Mouse (Mus musculus) stomach, embryonic 15.5 days (tissue): ENCODE measurements around the gene Tbc1d25. TPM values are rescaled to one million over a fixed set of nuclear protein-coding genes. Genes with fewer than 3 reads are reported as not detected.

ENCODE experiments used
- ATAC-seq: fragments of 200-750 bp; cut with Nextera tagmentation; 2 replicates; pipeline ENCODE4 v1.8.0; 2017; ENCODE audit warnings: low read depth, moderate number of reproducible peaks, moderate TSS enrichment; ENCODE audit not compliant: insufficient read depth, low FRiP score
- H3K27ac ChIP-seq: fragments of 300-500 bp; sonication (generic); 2 replicates; pipeline ENCODE4 v1.5.1; 2015; ENCODE audit warnings: mild to moderate bottlenecking, inconsistent platforms
- H3K27me3 ChIP-seq: fragments of 300-500 bp; sonication (generic); replicated peaks from 2 replicates; pipeline ENCODE4 v1.6.1; 2015; ENCODE audit warnings: inconsistent platforms
- H3K36me3 ChIP-seq: fragments of 300-500 bp; sonication (generic); 2 replicates; pipeline ENCODE4 v1.6.1; 2015; ENCODE audit warnings: inconsistent platforms
- H3K4me1 ChIP-seq: fragments of 300-500 bp; sonication (generic); 2 replicates; pipeline ENCODE4 v1.6.1; 2015; ENCODE audit warnings: inconsistent platforms
- H3K4me2 ChIP-seq: fragments of 300-500 bp; sonication (generic); 2 replicates; pipeline ENCODE4 v1.6.1; 2015; ENCODE audit warnings: mild to moderate bottlenecking, inconsistent platforms
- H3K4me3 ChIP-seq: fragments of 300-500 bp; sonication (generic); replicated peaks from 2 replicates; pipeline ENCODE4 v1.5.1; 2015; ENCODE audit warnings: inconsistent platforms
- H3K9ac ChIP-seq: fragments of 300-500 bp; sonication (generic); 2 replicates; pipeline ENCODE4 v1.6.1; 2015; ENCODE audit warnings: inconsistent platforms
- H3K9me3 ChIP-seq: fragments of 300-500 bp; sonication (generic); 2 replicates; pipeline ENCODE4 v1.6.1; 2016; ENCODE audit warnings: inconsistent platforms
- WGBS: fragments of 180-500 bp; shearing (Covaris S2); methylation state at CpG from one replicate; pipeline ENCODE4 v1.1.7; 2015; 5-methylcytosine and 5-hydroxymethylcytosine counted together
- polyA plus RNA-seq: library from polyadenylated mRNA; unstranded; fragments of >200 nt; fragmentation: Nextera tagmentation; extraction: Ambion mirVana; gene quantifications from 2 replicates; pipeline ENCODE4 v1.2.1, GENCODE M21; 2015

Gene Tbc1d25
- polyA plus RNA-seq, 1 experiment from 2014 or later, result 11.9 TPM

DNA sequence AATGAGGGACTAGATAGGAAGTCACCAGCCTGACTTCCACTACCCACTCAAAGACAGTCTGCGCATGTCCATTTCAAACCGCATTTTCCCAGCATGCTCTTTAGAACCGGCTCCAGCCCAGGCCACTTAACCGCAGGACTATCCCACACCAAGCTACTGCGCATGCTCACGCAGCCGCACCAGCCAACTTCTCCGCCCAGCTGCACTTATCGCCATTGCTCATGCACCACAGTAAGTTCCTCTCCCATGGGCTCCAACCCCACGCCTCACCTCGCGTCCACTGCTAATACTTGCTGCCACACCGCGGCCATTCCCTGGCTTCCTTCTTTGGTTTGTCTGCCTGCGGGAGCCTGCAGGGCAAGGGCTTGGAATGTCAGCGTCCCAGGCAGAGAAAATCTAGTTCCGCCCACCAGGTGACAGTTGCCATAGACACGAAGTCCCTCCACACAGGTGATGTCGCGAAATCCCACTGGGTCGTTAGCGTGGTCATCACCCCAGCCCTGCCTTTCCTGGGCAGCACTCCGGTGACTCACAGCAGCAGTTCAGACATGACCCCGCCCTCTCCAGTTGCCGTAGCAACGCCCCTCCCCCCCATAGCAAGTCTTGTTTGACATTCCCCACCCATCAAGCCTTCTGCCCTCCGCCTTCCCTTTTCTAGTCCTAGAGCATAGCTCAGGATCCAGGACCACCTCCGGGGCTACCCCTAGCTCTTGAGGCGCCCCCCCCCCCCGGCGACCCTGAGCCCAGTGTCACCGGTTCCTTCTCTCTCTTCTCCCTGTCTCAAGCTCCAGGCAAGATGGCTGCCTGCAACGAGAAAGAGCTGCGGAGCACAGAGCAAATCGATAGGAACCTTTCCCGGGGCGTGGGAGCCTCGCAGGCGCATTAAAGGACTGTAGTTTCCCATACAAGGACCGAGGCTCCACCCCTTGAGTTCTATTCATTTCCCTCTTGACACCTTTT, 43.7 kb downstream of the Tbc1d25 start, which contains the start of gene Wdr13:
TSS of gene Wdr13 (minus strand) at position 876 of the 960 bp plus-strand sequence.
- H3K4me1 ChIP-seq, result no peaks in the 10 kb centered on the region
- peak within 1 kb of the TSS; percentile 96 for H3K27ac ChIP-seq
- H3K4me2 ChIP-seq, result peak within 1 kb of the TSS; percentile 52
- H3K4me3 ChIP-seq, result peak within 1 kb of the TSS; percentile 52
- no peaks in the 10 kb centered on the region for H3K27me3 ChIP-seq
- peaks cover 3% of the 10 kb centered on the region; the same call in 1 of the 2 replicates for H3K36me3 ChIP-seq
- no peak within 1 kb of the TSS; the same call in 1 of the 2 replicates for H3K9ac ChIP-seq
- peak; percentile 88 for ATAC-seq
- WGBS, result 20% methylated on average over 39 of the region's 40 CpGs
- H3K9me3 ChIP-seq, result no peaks in the 10 kb centered on the region

DNA sequence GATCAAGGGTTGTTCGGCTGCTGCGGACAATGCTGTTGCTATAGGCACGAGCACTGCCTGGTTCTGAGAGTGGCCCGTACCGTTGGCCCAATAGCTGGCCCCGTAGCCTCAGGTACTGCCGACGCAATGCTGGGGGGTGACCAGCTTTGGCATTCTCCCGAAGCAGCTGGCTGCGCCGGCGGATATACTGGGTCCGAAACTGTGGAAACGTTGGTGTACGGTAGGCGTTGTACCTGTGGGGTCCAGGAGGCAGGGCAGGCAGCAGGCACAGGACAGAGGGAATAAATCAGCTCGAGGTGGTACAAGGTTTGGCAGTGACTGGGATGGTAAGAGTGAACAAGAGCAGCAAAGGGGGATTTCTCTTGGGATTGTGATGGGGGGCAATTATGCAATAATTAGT, 44.6 kb downstream of the Tbc1d25 start:
- no peak overlapping the region for H3K27ac ChIP-seq
- no peak overlapping the region for H3K9ac ChIP-seq
- 90% methylated on average over 17 of the region's 17 CpGs for WGBS

DNA sequence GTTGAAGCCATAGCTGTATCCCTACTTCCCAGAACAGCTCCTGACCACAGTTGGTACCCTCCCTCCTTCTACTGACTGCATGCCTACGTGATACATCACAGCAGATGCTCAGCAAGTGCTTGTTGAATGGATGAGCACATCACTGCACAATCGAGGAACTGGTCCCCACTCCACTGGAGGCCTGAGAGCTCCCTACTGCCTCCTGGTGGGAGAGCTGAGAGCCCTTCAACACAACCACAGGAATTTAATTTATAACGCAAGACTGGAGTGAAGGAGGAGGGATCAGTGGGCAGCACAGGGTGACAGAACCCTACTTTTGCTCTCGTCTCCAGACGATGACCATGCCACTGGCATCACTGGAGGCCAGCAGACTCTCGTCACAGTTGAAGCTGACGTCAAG, 50.7 kb downstream of the Tbc1d25 start:
- Histone ChIP-seq H3K4me2 (no peak overlapping the region), H3K27ac (no peak overlapping the region), H3K4me1 (no peaks in the 10 kb centered on the region), H3K9me3 (no peaks in the 10 kb centered on the region), H3K9ac (no peak overlapping the region), H3K36me3 (peaks cover 8% of the 10 kb centered on the region; the same call in 1 of the 2 replicates), H3K27me3 (no peaks in the 10 kb centered on the region), H3K4me3 (no peak overlapping the region)
- 75% methylated on average over 7 of the region's 7 CpGs for WGBS
- ATAC-seq, result no peak

More for the DNA sequence above, 44.6 kb downstream of the Tbc1d25 start:
- peak overlapping the region; percentile 52 for H3K4me2 ChIP-seq
- ATAC-seq, result no peak
- H3K36me3 ChIP-seq, result peaks cover 3% of the 10 kb centered on the region; the same call in 1 of the 2 replicates
- no peaks in the 10 kb centered on the region for H3K4me1 ChIP-seq
- no peaks in the 10 kb centered on the region for H3K27me3 ChIP-seq
- H3K9me3 ChIP-seq, result no peaks in the 10 kb centered on the region
- H3K4me3 ChIP-seq, result peak overlapping the region; percentile 52

DNA sequence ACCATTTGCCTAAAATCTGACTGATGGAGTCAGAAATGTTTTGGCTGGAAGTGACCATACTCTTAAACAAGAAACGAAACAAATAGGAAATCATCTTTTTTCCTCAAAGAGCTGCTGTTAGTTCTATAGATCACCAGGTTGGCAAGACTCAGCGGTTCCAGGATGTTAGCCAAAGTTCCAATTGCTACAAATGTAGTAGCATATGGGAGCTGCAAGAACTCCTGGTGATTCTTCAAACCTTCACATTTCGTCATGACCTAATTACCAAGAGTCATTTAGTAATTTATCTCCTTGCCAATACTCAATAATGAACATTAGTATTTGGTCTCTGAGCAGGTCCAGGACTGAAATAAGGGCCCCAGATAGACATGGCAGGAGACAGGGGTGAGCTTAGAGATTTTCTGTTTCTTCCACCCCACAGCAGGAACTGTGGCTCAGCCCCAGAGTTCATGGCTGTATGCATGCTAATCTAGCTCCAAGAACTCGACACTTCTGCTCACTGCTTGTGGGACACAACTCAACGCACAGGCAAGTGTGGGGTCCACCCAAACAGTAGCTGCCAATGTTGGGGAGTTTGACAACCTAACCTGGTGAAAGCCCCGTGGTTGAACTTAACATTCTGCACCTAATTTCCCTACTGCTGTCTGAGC, 52.0 kb downstream of the Tbc1d25 start:
- H3K4me2 ChIP-seq, result no peak overlapping the region
- H3K4me1 ChIP-seq, result no peaks in the 10 kb centered on the region
- H3K36me3 ChIP-seq, result peaks cover 5% of the 10 kb centered on the region; the same call in 1 of the 2 replicates
- 81% methylated on average over 6 of the region's 6 CpGs for WGBS
- no peak for ATAC-seq
- H3K9me3 ChIP-seq, result no peaks in the 10 kb centered on the region
- H3K27me3 ChIP-seq, result no peaks in the 10 kb centered on the region
- no peak overlapping the region for H3K4me3 ChIP-seq
- no peak overlapping the region for H3K9ac ChIP-seq
- H3K27ac ChIP-seq, result no peak overlapping the region

DNA sequence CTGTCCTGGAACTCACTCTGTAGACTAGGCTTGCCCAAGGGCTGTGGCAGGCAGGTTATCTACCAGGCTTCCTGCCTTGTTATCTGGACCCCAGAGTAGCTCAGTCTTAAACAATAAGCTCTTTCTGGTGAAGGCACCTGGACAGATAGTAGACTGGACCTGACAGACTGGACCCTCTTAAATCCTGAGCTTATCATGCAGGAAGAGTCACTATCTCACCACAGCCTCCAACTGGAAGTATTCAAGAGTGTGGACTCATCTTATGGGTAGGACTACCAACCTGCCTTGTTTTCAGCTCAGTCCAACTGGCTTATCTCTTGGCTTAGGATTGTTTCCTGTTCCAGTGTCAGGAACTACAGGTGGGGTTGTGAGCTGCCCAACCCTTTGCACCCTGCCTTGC, 58.7 kb downstream of the Tbc1d25 start:
- no peak for ATAC-seq

DNA sequence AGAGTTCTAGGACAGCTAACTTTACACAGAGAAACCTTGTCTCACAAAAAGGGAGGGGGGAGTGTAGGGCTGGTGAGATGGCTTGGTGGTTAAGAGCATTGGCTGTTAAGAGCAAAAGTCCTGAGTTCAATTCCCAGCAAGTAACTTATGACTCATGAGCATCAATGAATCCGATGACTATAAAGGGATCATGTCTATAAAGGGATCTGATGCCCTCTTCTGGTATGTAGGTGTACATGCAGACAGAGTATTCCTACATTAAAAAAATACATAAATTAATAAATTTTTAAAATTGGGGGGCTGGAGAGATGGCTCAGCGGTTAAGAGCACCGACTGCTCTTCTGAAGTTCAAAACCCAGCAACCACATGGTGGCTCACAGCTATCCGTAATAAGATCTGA, 60.7 kb downstream of the Tbc1d25 start:
- Histone ChIP-seq H3K4me3 (no peak overlapping the region), H3K9ac (no peak overlapping the region), H3K36me3 (no peaks in the 10 kb centered on the region), H3K4me2 (no peak overlapping the region), H3K27ac (no peak overlapping the region), H3K27me3 (no peaks in the 10 kb centered on the region), H3K4me1 (no peaks in the 10 kb centered on the region), H3K9me3 (no peaks in the 10 kb centered on the region)
- 77% methylated on average over 4 of the region's 4 CpGs for WGBS
- no peak for ATAC-seq

More for the DNA sequence above, 58.7 kb downstream of the Tbc1d25 start:
- Histone ChIP-seq H3K4me3 (no peak overlapping the region), H3K9me3 (no peaks in the 10 kb centered on the region), H3K4me2 (no peak overlapping the region), H3K9ac (no peak overlapping the region), H3K4me1 (no peaks in the 10 kb centered on the region), H3K27me3 (no peaks in the 10 kb centered on the region), H3K27ac (no peak overlapping the region), H3K36me3 (no peaks in the 10 kb centered on the region)

DNA sequence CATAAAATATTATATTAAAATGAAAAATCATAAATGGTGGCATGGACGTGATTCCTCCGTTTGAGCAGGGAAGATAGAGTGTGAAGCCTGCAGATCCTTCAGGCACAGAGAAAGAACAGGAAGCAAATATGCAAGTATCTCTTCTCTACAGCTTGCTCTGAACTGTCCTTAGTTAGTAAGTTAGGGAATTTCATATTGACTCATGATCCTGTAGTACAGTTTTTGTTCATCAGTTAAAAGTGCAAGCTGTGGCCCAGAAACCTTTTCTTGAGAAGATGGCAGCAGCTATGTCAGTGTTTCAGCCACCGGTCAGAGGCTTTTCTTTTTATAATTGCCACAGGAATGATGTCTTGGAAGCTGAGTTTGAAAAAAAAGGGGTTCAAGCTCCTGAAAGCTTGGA, 71.0 kb downstream of the Tbc1d25 start:
- no peak for ATAC-seq
- 89% methylated on average over 3 of the region's 3 CpGs for WGBS
- no peak overlapping the region for H3K27ac ChIP-seq

More for the DNA sequence above, 71.0 kb downstream of the Tbc1d25 start:
- Histone ChIP-seq H3K36me3 (no peaks in the 10 kb centered on the region), H3K4me1 (no peaks in the 10 kb centered on the region), H3K9me3 (no peaks in the 10 kb centered on the region), H3K4me2 (no peak overlapping the region), H3K9ac (no peak overlapping the region), H3K27me3 (no peaks in the 10 kb centered on the region), H3K4me3 (no peak overlapping the region)

Other genes starting within 250 kb of the Tbc1d25 start
- gene Eras, start 247.6 kb downstream of the Tbc1d25 start, polyA plus RNA-seq, result not detected in 2 replicates
- gene Hdac6, start 228.3 kb downstream of the Tbc1d25 start, polyA plus RNA-seq, result 19.9 and 22.4 TPM in 2 replicates
- 4.2 and 9.7 TPM in 2 replicates for gene Gata1, start 198.1 kb downstream of the Tbc1d25 start, polyA plus RNA-seq
- 1.2 and 1.3 TPM in 2 replicates for gene Glod5, start 157.7 kb downstream of the Tbc1d25 start, polyA plus RNA-seq
- 46.3 and 47.4 TPM in 2 replicates for gene Suv39h1, start 101.4 kb downstream of the Tbc1d25 start, polyA plus RNA-seq
- gene Was, start 85.7 kb downstream of the Tbc1d25 start, polyA plus RNA-seq, result 0.48 and 1.2 TPM in 2 replicates
- 24.1 and 27.3 TPM in 2 replicates for gene Wdr13, start 43.3 kb downstream of the Tbc1d25 start, polyA plus RNA-seq
- gene Rbm3, start 30.3 kb downstream of the Tbc1d25 start, polyA plus RNA-seq, result 421 and 436 TPM in 2 replicates
- gene Ebp, start 17.3 kb upstream of the Tbc1d25 start, polyA plus RNA-seq, result 56.4 and 57.2 TPM in 2 replicates
- 11.3 and 11.8 TPM in 2 replicates for gene Porcn, start 30.3 kb upstream of the Tbc1d25 start, polyA plus RNA-seq
- 36.8 and 38.3 TPM in 2 replicates for gene Ftsj1, start 76.2 kb upstream of the Tbc1d25 start, polyA plus RNA-seq
- 28.8 and 36.9 TPM in 2 replicates for gene Slc38a5, start 95.0 kb upstream of the Tbc1d25 start, polyA plus RNA-seq
- gene Ssxb10, start 151.2 kb upstream of the Tbc1d25 start, polyA plus RNA-seq, result not detected in 2 replicates
- gene Ssxb9, start 190.8 kb upstream of the Tbc1d25 start, polyA plus RNA-seq, result not detected in 2 replicates
- gene Ssxb1, start 237.1 kb upstream of the Tbc1d25 start, polyA plus RNA-seq, result not detected in 2 replicates